In the genomic region with DNA sequence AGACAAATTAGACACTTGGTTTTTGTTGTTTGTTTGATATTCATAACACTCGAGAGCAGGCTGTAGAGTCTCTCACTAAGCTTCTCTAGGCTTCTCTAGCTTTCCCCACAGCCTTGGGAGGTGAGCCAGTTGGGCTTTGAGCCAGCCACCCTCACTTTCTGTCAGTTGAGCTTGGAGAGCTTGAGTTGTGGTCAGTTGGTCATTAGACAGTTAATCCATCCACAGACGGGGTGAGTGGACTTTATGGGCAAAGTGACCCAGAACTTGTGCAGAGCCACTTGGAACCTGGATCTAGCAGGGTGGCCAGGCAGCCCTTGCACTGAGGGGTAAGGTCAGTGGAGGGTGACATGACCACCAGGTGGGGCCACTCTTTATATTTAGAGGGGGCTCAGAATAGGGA, we compare ENCODE assay signal across 15 mouse cellular contexts.
DNase-seq lines count a peak whose midpoint lies in the region; ATAC-seq lines count a peak whose summit lies in the region.
"Had no signal": no experiment of that assay in that cellular context is flagged by ENCODE, and none has a peak within 500 bp of the region (broad histone marks: within the 10 kb centered on the region; RNA-seq: fewer than 3 reads in every experiment).

No protein-coding gene starts in this region.

- H3K27ac ChIP-seq in kidney, embryonic 14.5 days (ENCODE audit: low read depth, low read length) = no peak overlapping the region
- H3K27ac ChIP-seq in forebrain, embryonic 10.5 days = no peak overlapping the region
- H3K27ac ChIP-seq: liver, embryonic 13.5 days had no signal

- H3K4me1 ChIP-seq in kidney, embryonic 14.5 days (ENCODE audit: control insufficient read depth, insufficient read depth, low read length) = 0 out of 2 replicates have a peak, but pooled peaks cover 4% of the 10 kb centered on the region
- peaks cover 21% of the 10 kb centered on the region for H3K4me1 ChIP-seq in forebrain, embryonic 10.5 days
- H3K4me1 ChIP-seq: liver, embryonic 13.5 days had no signal

- H3K9me3 ChIP-seq in kidney, embryonic 14.5 days (ENCODE audit: control insufficient read depth, low read length) = no peaks in the 10 kb centered on the region
- H3K9me3 ChIP-seq in forebrain, embryonic 10.5 days = no peaks in the 10 kb centered on the region
- H3K9me3 ChIP-seq: liver, embryonic 13.5 days had no signal

- H3K4me3 ChIP-seq in kidney, embryonic 14.5 days (ENCODE audit: low read length) = no peak overlapping the region
- no peak overlapping the region for H3K4me3 ChIP-seq in forebrain, embryonic 10.5 days
- H3K4me3 ChIP-seq: liver, embryonic 13.5 days; myocyte had no signal

- no peak for ATAC-seq in kidney, embryonic 14.5 days (ENCODE audit: low FRiP score, low TSS enrichment)
- ATAC-seq: CD4-positive, CD25-positive, alpha-beta regulatory T cell, adult 4 months; forebrain, embryonic 16.5 days; intestine, embryonic 16.5 days had no signal

- WGBS in kidney, embryonic 14.5 days = 46% methylated on average over 2 of the region's 2 CpGs
- 84% methylated on average over 2 of the region's 2 CpGs for WGBS in forebrain, embryonic 10.5 days

- H3K27me3 ChIP-seq in kidney, embryonic 14.5 days (ENCODE audit: control insufficient read depth, insufficient read depth, low read length) = no peaks in the 10 kb centered on the region
- H3K27me3 ChIP-seq in forebrain, embryonic 10.5 days (ENCODE audit: poor library complexity, severe bottlenecking) = no peaks in the 10 kb centered on the region
- H3K27me3 ChIP-seq: liver, embryonic 13.5 days had no signal

- peak; percentile 77 for DNase-seq in kidney, adult 11 months
- peak; percentile 72 for DNase-seq in 3T3-L1 (ENCODE audit: low read depth, low spot score)
- peak; percentile 89 for DNase-seq in adrenal gland, adult 2 months
- DNase-seq in kidney, postnatal 10 days = peak; percentile 74
- no peak for DNase-seq in embryo, embryonic 11 days
- DNase-seq in right cerebral cortex, postnatal 10 days (ENCODE audit: low spot score in 2 of 2) = no peak
- DNase-seq in forebrain, embryonic 10.5 days (ENCODE audit: extremely low spot score, low spot score) = no peak
- DNase-seq: cerebellum, postnatal 25 days; liver, embryonic 13.5 days; thymus, postnatal 14 days had no signal

- H3K4me2 ChIP-seq in kidney, embryonic 14.5 days (replicated peaks; ENCODE audit: low read depth, low read length) = no peak overlapping the region
- H3K4me2 ChIP-seq: liver, embryonic 13.5 days had no signal

- H3K9ac ChIP-seq in kidney, embryonic 14.5 days (ENCODE audit: low read depth, low read length) = no peak overlapping the region
- H3K9ac ChIP-seq: liver, embryonic 13.5 days had no signal

- H3K36me3 ChIP-seq in kidney, embryonic 14.5 days (ENCODE audit: control insufficient read depth, insufficient read depth, low read length) = no peaks in the 10 kb centered on the region
- no peaks in the 10 kb centered on the region for H3K36me3 ChIP-seq in forebrain, embryonic 10.5 days (replicated peaks)
- H3K36me3 ChIP-seq: liver, embryonic 13.5 days had no signal

Comparison
In these comparisons a context has a peak if more than half of its experiments do, and no peak if none do; other contexts are left out.
1. DNase-seq: peak in kidney, adult 11 months (single experiment), 3T3-L1 (single experiment), adrenal gland, adult 2 months (single experiment) and kidney, postnatal 10 days (single experiment); none in embryo, embryonic 11 days (single experiment), right cerebral cortex, postnatal 10 days (0 of 2) and forebrain, embryonic 10.5 days (single experiment).